Mouse (Mus musculus) lung, embryonic 15.5 days (tissue): ENCODE measurements around the gene Trappc6b. TPM values are rescaled to one million over a fixed set of nuclear protein-coding genes. Genes with fewer than 3 reads are reported as not detected.
A peak's percentile ranks its signal among the peaks of the same experiment; 100 is the strongest.

Experiments
- ATAC-seq: fragments of 200-750 bp; cut with Nextera tagmentation; 2 replicates; pipeline ENCODE4 v1.8.0; 2017; ENCODE audit warnings: moderate number of reproducible peaks, borderline replicate concordance; ENCODE audit not compliant: low FRiP score, low TSS enrichment; ENCODE audit errors: extremely low read depth
- H3K27ac ChIP-seq: fragments of 300-500 bp; sonication (generic); 2 replicates; pipeline ENCODE4 v1.5.1; 2015; ENCODE audit warnings: moderate library complexity, mild to moderate bottlenecking, inconsistent platforms
- H3K27me3 ChIP-seq: fragments of 300-500 bp; sonication (generic); 2 replicates; pipeline ENCODE4 v1.6.1; 2015; ENCODE audit warnings: inconsistent platforms
- H3K36me3 ChIP-seq: fragments of 300-500 bp; sonication (generic); 2 replicates; pipeline ENCODE4 v1.6.1; 2015; ENCODE audit warnings: inconsistent platforms
- H3K4me1 ChIP-seq: fragments of 300-500 bp; sonication (generic); 2 replicates; pipeline ENCODE4 v1.6.1; 2015; ENCODE audit warnings: inconsistent platforms
- H3K4me2 ChIP-seq: fragments of 300-500 bp; sonication (generic); 2 replicates; pipeline ENCODE4 v1.6.1; 2015; ENCODE audit warnings: inconsistent platforms, mild to moderate bottlenecking, moderate library complexity
- H3K4me3 ChIP-seq: fragments of 300-500 bp; sonication (generic); 2 replicates; pipeline ENCODE4 v1.5.1; 2015; ENCODE audit warnings: mild to moderate bottlenecking, inconsistent platforms
- H3K9ac ChIP-seq: fragments of 300-500 bp; sonication (generic); 2 replicates; pipeline ENCODE4 v1.6.1; 2015; ENCODE audit warnings: inconsistent platforms
- H3K9me3 ChIP-seq: fragments of 300-500 bp; sonication (generic); 2 replicates; pipeline ENCODE4 v1.6.1; 2016; ENCODE audit warnings: inconsistent platforms
- WGBS: fragments of 180-500 bp; shearing (Covaris S2); methylation state at CpG from one replicate; pipeline ENCODE4 v1.1.7; 2015; 5-methylcytosine and 5-hydroxymethylcytosine counted together
- polyA plus RNA-seq: library from polyadenylated mRNA; unstranded; fragments of >200 nt; fragmentation: Nextera tagmentation; extraction: Ambion mirVana; gene quantifications from 2 replicates; pipeline ENCODE4 v1.2.1, GENCODE M21; 2015

The Trappc6b gene
- polyA plus RNA-seq, 1 experiment from 2014 or later = 92.5 TPM

GRCm38 (mm10) chr12:59011844-59012709 lies 49.2 kb downstream of the Trappc6b start, which contains the start of gene Sec23a:
TSS of gene Sec23a (minus strand) at chr12:59012017.
- Histone ChIP-seq H3K27ac (peak within 1 kb of the TSS; percentile 94), H3K36me3 (peaks cover 1% of the 10 kb centered on the region), H3K4me3 (peak within 1 kb of the TSS; percentile 84), H3K9ac (peak within 1 kb of the TSS; percentile 90), H3K4me1 (peaks cover 24% of the 10 kb centered on the region), H3K4me2 (peak within 1 kb of the TSS; percentile 71), H3K9me3 (no peaks in the 10 kb centered on the region), H3K27me3 (no peaks in the 10 kb centered on the region)
- ATAC-seq = peak; percentile 97
- WGBS = 0% methylated on average over 48 of the region's 48 CpGs

GRCm38 (mm10) chr12:59011275-59011843 lies 49.9 kb downstream of the Trappc6b start:
- Histone ChIP-seq H3K27me3 (no peaks in the 10 kb centered on the region), H3K4me1 (peaks cover 24% of the 10 kb centered on the region), H3K4me3 (peak overlapping the region; percentile 84), H3K27ac (peak overlapping the region; percentile 94), H3K9me3 (no peaks in the 10 kb centered on the region), H3K9ac (peak overlapping the region; percentile 90), H3K4me2 (peak overlapping the region; percentile 69), H3K36me3 (peaks cover 7% of the 10 kb centered on the region)
- peak; percentile 78; the same call in 1 of the 2 replicates for ATAC-seq
- under 1% methylated on average over 25 of the region's 25 CpGs for WGBS

- peaks cover 24% of the 10 kb centered on the region for H3K4me1 ChIP-seq
- 73% methylated on average over 2 of the region's 2 CpGs for WGBS
- no peaks in the 10 kb centered on the region for H3K27me3 ChIP-seq
- H3K4me2 ChIP-seq = peak overlapping the region; percentile 69
- peaks cover 14% of the 10 kb centered on the region for H3K36me3 ChIP-seq
- H3K4me3 ChIP-seq = peak overlapping the region; percentile 84
- H3K27ac ChIP-seq = no peak overlapping the region
- 0 out of 2 replicates have a peak overlapping the region, but pooled peaks have one; percentile 90 for H3K9ac ChIP-seq
- no peak for ATAC-seq
- no peaks in the 10 kb centered on the region for H3K9me3 ChIP-seq
Measured at GRCm38 (mm10) chr12:59010482-59010881, 50.8 kb downstream of the Trappc6b start.

Other genes with a start within 250 kb of the Trappc6b start
- 64.0 and 65.6 TPM in 2 replicates for gene Sec23a, start 49.5 kb downstream of the Trappc6b start, polyA plus RNA-seq
- 29.3 and 31.5 TPM in 2 replicates for gene Gemin2, start 48.1 kb downstream of the Trappc6b start, polyA plus RNA-seq
- 96.1 and 105 TPM in 2 replicates for gene Pnn, start 5.4 kb upstream of the Trappc6b start, polyA plus RNA-seq
- 53.8 and 59.9 TPM in 2 replicates for gene Mia2, start 34.3 kb upstream of the Trappc6b start, polyA plus RNA-seq
- 7.8 and 8.0 TPM in 2 replicates for gene Fbxo33, start 158.3 kb upstream of the Trappc6b start, polyA plus RNA-seq